Mouse (Mus musculus): ENCODE measurements around the gene Atf6b.

GRCm38 (mm10) chr17:34603375-34604060, 43.4 kb upstream of the Atf6b start, which contains the start of gene Rnf5:
- TF ChIP-seq HCFC1 (IDR thresholded peaks at IDR 0.05; ENCODE audit: borderline replicate concordance, insufficient read depth, low read length), result 0 out of 2 replicates have a peak, but pooled peaks have one; percentile 35
- TF ChIP-seq MAFK (IDR thresholded peaks at IDR 0.05; ENCODE audit: insufficient read depth, low read depth, low read length), result no peak
- no peak for TF ChIP-seq ZC3H11A (IDR thresholded peaks at IDR 0.05; ENCODE audit: borderline replicate concordance, low read depth, low read length)

Measured in ES-E14 (cell line).